Mouse (Mus musculus): ENCODE data around the gene Fam32a. TPM values are rescaled to one million over a fixed set of nuclear protein-coding genes. Genes with fewer than 3 reads are reported as not detected.

The Fam32a gene
- polyA plus RNA-seq, 1 experiment from 2014 or later = 68.8 TPM

DNA sequence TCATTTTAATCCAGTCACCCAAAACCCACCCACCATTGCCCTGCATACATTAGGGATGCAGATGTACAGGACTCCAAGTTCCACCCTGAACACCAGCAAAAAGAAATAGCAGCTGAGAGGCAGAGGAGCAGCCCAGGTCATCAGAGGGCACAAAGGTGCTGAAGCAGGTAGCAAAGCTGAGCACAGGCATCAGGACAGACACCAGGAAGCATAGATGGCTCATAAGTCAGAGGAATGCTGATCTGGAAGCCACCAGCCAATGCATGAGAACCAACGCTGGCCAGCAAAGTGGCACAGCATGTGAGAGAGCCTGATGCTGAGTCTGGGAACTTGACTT lies 38.3 kb downstream of the Fam32a start:
- Histone ChIP-seq H3K4me1 (ENCODE audit: control insufficient read depth, insufficient read depth, low read length) (peaks cover 3% of the 10 kb centered on the region; the same call in 1 of the 2 replicates), H3K9me3 (ENCODE audit: control insufficient read depth, low read length) (no peaks in the 10 kb centered on the region), H3K4me2 (replicated peaks; ENCODE audit: low read depth, low read length) (no peak overlapping the region), H3K9ac (ENCODE audit: low read depth, low read length) (no peak overlapping the region), H3K27me3 (ENCODE audit: control insufficient read depth, insufficient read depth, low read length) (no peaks in the 10 kb centered on the region), H3K27ac (ENCODE audit: low read depth, low read length) (no peak overlapping the region), H3K4me3 (ENCODE audit: low read length) (no peak overlapping the region), H3K36me3 (ENCODE audit: control insufficient read depth, insufficient read depth, low read length) (peaks cover 11% of the 10 kb centered on the region; the same call in 1 of the 2 replicates)
- ATAC-seq (ENCODE audit: low FRiP score, low TSS enrichment) = no peak
- WGBS = 83% methylated on average over 1 of the region's 1 CpGs

DNA sequence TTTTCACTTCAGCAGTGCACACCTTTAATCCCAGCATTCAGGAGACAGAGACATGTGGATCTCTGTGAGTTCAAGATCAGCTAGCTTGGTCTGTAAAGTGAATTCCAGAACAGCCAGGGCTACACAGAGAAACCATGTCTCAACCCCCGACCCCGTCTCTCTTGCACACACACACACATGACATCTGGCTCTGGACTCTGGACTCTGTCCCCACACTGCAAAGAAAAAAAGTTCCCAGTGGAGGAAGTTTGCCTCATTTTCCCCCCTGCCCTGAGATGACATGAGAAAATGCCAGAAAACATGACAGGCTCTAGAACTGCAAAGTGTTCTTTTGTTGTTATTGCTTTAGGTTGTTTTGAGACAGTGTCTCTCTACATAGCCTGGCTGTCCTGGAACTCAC lies 40.3 kb downstream of the Fam32a start:
- no peak for ATAC-seq (ENCODE audit: low FRiP score, low TSS enrichment)
- 73% methylated on average over 2 of the region's 2 CpGs for WGBS

DNA sequence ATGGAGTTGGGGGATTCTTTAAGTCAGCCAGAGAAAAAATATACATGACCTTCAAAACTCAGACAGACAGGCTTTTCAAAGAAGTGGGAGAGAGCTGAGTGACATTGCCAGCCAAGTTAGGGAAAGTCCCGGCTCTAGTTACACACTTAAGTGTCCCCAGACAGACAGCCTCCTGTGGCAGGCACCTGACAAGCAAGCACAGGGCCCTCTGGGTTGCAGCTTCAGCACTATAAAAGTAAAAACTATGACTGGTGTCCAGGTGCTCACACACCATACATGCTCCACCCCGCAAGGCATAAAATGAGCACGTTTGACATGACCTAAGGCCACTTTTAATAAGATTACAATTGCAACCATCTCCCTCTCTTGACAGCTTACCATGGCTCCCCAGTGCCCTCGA lies 41.1 kb downstream of the Fam32a start:
- H3K4me3 ChIP-seq (ENCODE audit: low read length) = no peak overlapping the region
- H3K4me1 ChIP-seq (ENCODE audit: control insufficient read depth, insufficient read depth, low read length) = peaks cover 3% of the 10 kb centered on the region; the same call in 1 of the 2 replicates
- no peaks in the 10 kb centered on the region for H3K27me3 ChIP-seq (ENCODE audit: control insufficient read depth, insufficient read depth, low read length)
- no peaks in the 10 kb centered on the region for H3K9me3 ChIP-seq (ENCODE audit: control insufficient read depth, low read length)
- no peak for ATAC-seq (ENCODE audit: low FRiP score, low TSS enrichment)
- no peak overlapping the region for H3K27ac ChIP-seq (ENCODE audit: low read depth, low read length)
- no peak overlapping the region for H3K9ac ChIP-seq (ENCODE audit: low read depth, low read length)
- 0 out of 2 replicates have a peak, but pooled peaks cover 3% of the 10 kb centered on the region for H3K36me3 ChIP-seq (ENCODE audit: control insufficient read depth, insufficient read depth, low read length)
- WGBS = 63% methylated on average over 4 of the region's 4 CpGs
- H3K4me2 ChIP-seq (replicated peaks; ENCODE audit: low read depth, low read length) = no peak overlapping the region

More for the DNA sequence above, 40.3 kb downstream of the Fam32a start:
- H3K9ac ChIP-seq (ENCODE audit: low read depth, low read length) = no peak overlapping the region
- 0 out of 2 replicates have a peak, but pooled peaks cover 3% of the 10 kb centered on the region for H3K36me3 ChIP-seq (ENCODE audit: control insufficient read depth, insufficient read depth, low read length)
- H3K4me3 ChIP-seq (ENCODE audit: low read length) = no peak overlapping the region
- no peak overlapping the region for H3K27ac ChIP-seq (ENCODE audit: low read depth, low read length)
- no peaks in the 10 kb centered on the region for H3K27me3 ChIP-seq (ENCODE audit: control insufficient read depth, insufficient read depth, low read length)
- H3K9me3 ChIP-seq (ENCODE audit: control insufficient read depth, low read length) = no peaks in the 10 kb centered on the region
- H3K4me2 ChIP-seq (replicated peaks; ENCODE audit: low read depth, low read length) = no peak overlapping the region
- H3K4me1 ChIP-seq (ENCODE audit: control insufficient read depth, insufficient read depth, low read length) = peaks cover 3% of the 10 kb centered on the region; the same call in 1 of the 2 replicates

DNA sequence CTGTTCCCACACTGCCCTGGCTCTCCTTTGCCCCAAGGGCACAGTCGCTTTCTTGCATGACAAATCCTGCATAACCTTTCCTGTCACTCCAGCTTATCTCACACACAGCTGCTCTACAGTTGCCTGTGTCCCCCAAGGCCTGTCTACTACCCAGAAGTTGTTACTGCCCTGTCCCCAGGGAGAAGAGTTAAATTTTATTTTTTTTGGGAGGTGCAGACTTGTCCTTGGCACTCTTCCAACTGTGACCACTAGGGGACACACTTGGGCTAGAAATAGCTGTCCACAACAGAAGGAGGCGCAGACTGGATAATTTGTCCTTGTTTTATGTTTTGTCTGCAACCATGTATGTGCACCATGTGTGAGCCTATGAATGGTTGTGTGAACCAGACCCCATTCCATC lies 41.5 kb downstream of the Fam32a start:
- H3K9ac ChIP-seq (ENCODE audit: low read depth, low read length) = no peak overlapping the region
- no peaks in the 10 kb centered on the region for H3K27me3 ChIP-seq (ENCODE audit: control insufficient read depth, insufficient read depth, low read length)
- H3K27ac ChIP-seq (ENCODE audit: low read depth, low read length) = no peak overlapping the region
- WGBS = 23% methylated on average over 2 of the region's 2 CpGs
- H3K4me3 ChIP-seq (ENCODE audit: low read length) = no peak overlapping the region
- peak; percentile 65; the same call in 1 of the 2 replicates for ATAC-seq (ENCODE audit: low FRiP score, low TSS enrichment)
- H3K9me3 ChIP-seq (ENCODE audit: control insufficient read depth, low read length) = no peaks in the 10 kb centered on the region
- H3K4me2 ChIP-seq (replicated peaks; ENCODE audit: low read depth, low read length) = no peak overlapping the region
- peaks cover 3% of the 10 kb centered on the region; the same call in 1 of the 2 replicates for H3K4me1 ChIP-seq (ENCODE audit: control insufficient read depth, insufficient read depth, low read length)
- 0 out of 2 replicates have a peak, but pooled peaks cover 3% of the 10 kb centered on the region for H3K36me3 ChIP-seq (ENCODE audit: control insufficient read depth, insufficient read depth, low read length)

DNA sequence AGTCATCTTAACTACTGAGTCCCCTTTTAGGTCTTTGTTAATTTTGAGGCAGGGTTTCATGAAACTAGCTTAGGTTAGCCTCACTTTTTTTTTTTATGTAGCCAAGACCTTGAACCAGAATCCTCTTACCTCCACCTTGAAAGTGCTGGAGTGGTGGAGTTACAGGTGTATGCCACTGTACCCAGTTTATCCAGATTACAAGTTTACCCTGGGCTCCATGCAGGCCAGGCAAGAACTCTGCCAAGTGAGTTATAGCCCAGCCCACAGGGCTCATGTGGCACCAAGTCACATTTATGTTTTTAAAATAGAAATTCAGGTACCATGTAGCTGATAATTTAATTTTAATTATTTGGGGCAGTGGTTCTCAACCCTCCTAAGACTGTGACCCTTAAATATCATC lies 41.9 kb downstream of the Fam32a start:
- Histone ChIP-seq H3K4me3 (ENCODE audit: low read length) (no peak overlapping the region), H3K27me3 (ENCODE audit: control insufficient read depth, insufficient read depth, low read length) (no peaks in the 10 kb centered on the region), H3K9ac (ENCODE audit: low read depth, low read length) (no peak overlapping the region), H3K4me2 (replicated peaks; ENCODE audit: low read depth, low read length) (no peak overlapping the region), H3K27ac (ENCODE audit: low read depth, low read length) (no peak overlapping the region), H3K9me3 (ENCODE audit: control insufficient read depth, low read length) (no peaks in the 10 kb centered on the region), H3K4me1 (ENCODE audit: control insufficient read depth, insufficient read depth, low read length) (peaks cover 3% of the 10 kb centered on the region; the same call in 1 of the 2 replicates), H3K36me3 (ENCODE audit: control insufficient read depth, insufficient read depth, low read length) (0 out of 2 replicates have a peak, but pooled peaks cover 3% of the 10 kb centered on the region)
- ATAC-seq (ENCODE audit: low FRiP score, low TSS enrichment) = no peak

DNA sequence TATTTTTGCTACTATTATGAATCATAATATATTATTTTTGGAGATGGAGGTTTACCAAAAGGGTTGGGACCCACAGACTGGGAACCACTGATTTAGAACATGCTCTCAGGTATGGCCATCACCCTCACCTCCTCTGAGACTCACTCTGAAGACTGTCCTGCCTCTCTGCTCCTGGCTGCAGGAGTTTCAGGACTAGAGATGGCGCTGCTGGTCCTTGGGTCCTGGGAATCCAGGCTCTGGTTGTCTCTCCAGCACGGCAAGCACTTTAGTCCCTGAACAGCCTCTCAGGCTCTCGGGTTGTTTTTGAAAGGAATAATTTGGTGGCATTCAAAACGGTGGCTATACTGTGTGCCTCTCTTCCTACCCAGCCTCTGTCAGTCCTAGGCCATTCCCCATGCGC lies 42.3 kb downstream of the Fam32a start:
- Histone ChIP-seq H3K27me3 (ENCODE audit: control insufficient read depth, insufficient read depth, low read length) (no peaks in the 10 kb centered on the region), H3K9me3 (ENCODE audit: control insufficient read depth, low read length) (no peaks in the 10 kb centered on the region), H3K4me3 (ENCODE audit: low read length) (no peak overlapping the region), H3K9ac (ENCODE audit: low read depth, low read length) (no peak overlapping the region), H3K4me2 (replicated peaks; ENCODE audit: low read depth, low read length) (no peak overlapping the region), H3K4me1 (ENCODE audit: control insufficient read depth, insufficient read depth, low read length) (peaks cover 3% of the 10 kb centered on the region; the same call in 1 of the 2 replicates), H3K27ac (ENCODE audit: low read depth, low read length) (no peak overlapping the region), H3K36me3 (ENCODE audit: control insufficient read depth, insufficient read depth, low read length) (no peaks in the 10 kb centered on the region)
- 49% methylated on average over 5 of the region's 5 CpGs for WGBS
- no peak for ATAC-seq (ENCODE audit: low FRiP score, low TSS enrichment)

DNA sequence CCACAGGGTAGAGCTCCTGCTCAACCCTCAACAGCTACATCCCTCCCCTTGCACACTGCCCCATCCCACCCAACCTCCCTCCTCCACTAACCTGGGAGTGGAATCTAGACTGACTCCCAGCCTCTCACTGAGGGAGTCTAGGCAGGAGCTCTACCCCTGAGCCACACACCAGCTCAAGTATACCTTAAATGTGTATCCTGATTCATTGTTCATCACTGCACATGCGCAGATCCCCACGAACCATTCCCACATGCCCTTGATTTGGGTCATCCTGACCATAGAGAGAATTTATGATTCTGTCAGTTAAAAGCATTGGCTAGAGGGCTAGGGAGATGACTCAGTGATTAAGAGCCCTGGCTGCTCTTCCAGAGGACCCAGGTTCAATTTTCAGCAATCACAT lies 43.2 kb downstream of the Fam32a start:
- H3K9me3 ChIP-seq (ENCODE audit: control insufficient read depth, low read length) = no peaks in the 10 kb centered on the region
- no peak overlapping the region for H3K4me3 ChIP-seq (ENCODE audit: low read length)
- WGBS = 85% methylated on average over 2 of the region's 2 CpGs
- no peak for ATAC-seq (ENCODE audit: low FRiP score, low TSS enrichment)
- H3K9ac ChIP-seq (ENCODE audit: low read depth, low read length) = no peak overlapping the region
- no peak overlapping the region for H3K27ac ChIP-seq (ENCODE audit: low read depth, low read length)
- H3K36me3 ChIP-seq (ENCODE audit: control insufficient read depth, insufficient read depth, low read length) = no peaks in the 10 kb centered on the region
- no peaks in the 10 kb centered on the region for H3K27me3 ChIP-seq (ENCODE audit: control insufficient read depth, insufficient read depth, low read length)
- no peak overlapping the region for H3K4me2 ChIP-seq (replicated peaks; ENCODE audit: low read depth, low read length)
- peaks cover 3% of the 10 kb centered on the region; the same call in 1 of the 2 replicates for H3K4me1 ChIP-seq (ENCODE audit: control insufficient read depth, insufficient read depth, low read length)

DNA sequence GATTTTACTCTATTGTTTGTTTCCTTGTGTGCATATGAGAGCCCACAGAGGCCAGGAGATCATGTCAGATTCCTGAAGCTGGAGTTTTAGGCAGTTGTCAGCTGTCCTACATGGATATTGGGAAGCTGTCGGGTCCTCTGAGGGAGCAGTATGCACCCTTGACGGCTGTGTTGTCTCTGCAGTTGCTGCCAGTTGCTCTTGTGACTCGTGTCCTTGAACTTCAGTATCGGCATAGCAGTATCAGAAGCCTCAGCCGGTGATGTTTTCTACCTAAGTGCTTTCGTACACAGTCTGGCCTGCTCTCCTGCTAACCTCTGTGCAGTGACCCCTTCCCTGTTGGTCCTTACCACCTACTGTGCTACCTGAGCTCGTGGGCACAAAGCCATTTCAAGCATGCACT lies 43.9 kb downstream of the Fam32a start:
- ATAC-seq (ENCODE audit: low FRiP score, low TSS enrichment) = no peak
- Histone ChIP-seq H3K4me2 (replicated peaks; ENCODE audit: low read depth, low read length) (no peak overlapping the region), H3K4me1 (ENCODE audit: control insufficient read depth, insufficient read depth, low read length) (peaks cover 3% of the 10 kb centered on the region; the same call in 1 of the 2 replicates), H3K9ac (ENCODE audit: low read depth, low read length) (no peak overlapping the region), H3K4me3 (ENCODE audit: low read length) (no peak overlapping the region), H3K36me3 (ENCODE audit: control insufficient read depth, insufficient read depth, low read length) (no peaks in the 10 kb centered on the region), H3K27ac (ENCODE audit: low read depth, low read length) (no peak overlapping the region), H3K27me3 (ENCODE audit: control insufficient read depth, insufficient read depth, low read length) (no peaks in the 10 kb centered on the region), H3K9me3 (ENCODE audit: control insufficient read depth, low read length) (no peaks in the 10 kb centered on the region)
- 70% methylated on average over 7 of the region's 7 CpGs for WGBS

DNA sequence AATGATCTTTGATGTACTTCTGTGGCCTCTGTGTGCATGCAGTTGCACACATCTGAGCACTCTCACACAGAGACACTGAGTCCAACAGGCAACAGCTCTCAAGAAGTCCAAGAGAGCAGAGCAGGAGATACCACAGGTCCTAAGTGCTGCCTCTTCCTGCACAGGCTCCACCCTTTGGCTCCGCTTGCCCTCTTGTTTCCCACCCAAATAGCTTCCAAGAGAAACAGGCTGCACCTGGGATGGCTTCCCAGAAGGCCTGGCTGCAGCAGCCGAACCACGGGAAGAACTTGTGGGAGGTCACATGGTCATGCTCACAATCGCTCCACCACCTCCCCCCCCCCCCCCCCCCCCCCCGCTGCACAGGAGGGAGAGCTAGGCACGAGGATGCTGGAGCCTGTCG lies 45.8 kb downstream of the Fam32a start:
- Histone ChIP-seq H3K9ac (ENCODE audit: low read depth, low read length) (no peak overlapping the region), H3K27ac (ENCODE audit: low read depth, low read length) (no peak overlapping the region), H3K36me3 (ENCODE audit: control insufficient read depth, insufficient read depth, low read length) (no peaks in the 10 kb centered on the region), H3K27me3 (ENCODE audit: control insufficient read depth, insufficient read depth, low read length) (no peaks in the 10 kb centered on the region), H3K9me3 (ENCODE audit: control insufficient read depth, low read length) (no peaks in the 10 kb centered on the region), H3K4me1 (ENCODE audit: control insufficient read depth, insufficient read depth, low read length) (peaks cover 3% of the 10 kb centered on the region; the same call in 1 of the 2 replicates), H3K4me3 (ENCODE audit: low read length) (no peak overlapping the region), H3K4me2 (replicated peaks; ENCODE audit: low read depth, low read length) (no peak overlapping the region)
- 55% methylated on average over 5 of the region's 7 CpGs for WGBS
- no peak for ATAC-seq (ENCODE audit: low FRiP score, low TSS enrichment)
